8 mouse cellular contexts compared by ENCODE assay signal in genomic region chr12:31896986-31897385, GRCm38 (mm10). TPM values are rescaled to one million over a fixed set of nuclear protein-coding genes. Genes with fewer than 3 reads are reported as not detected.
DNase-seq lines count a peak whose midpoint lies in the region; ATAC-seq and TF ChIP-seq lines count a peak whose summit lies in the region.

No protein-coding gene starts in this region.

- peak; percentile 60 for ATAC-seq in forebrain, postnatal 0 days
- peak; percentile 61 for ATAC-seq in midbrain, postnatal 0 days (ENCODE audit: low FRiP score)

- intact Hi-C loops in gastrocnemius, adult 2 months (cut with DNase I), result no loop called here
- intact Hi-C loops in heart, postnatal 14 days (cut with DNase I), result no loop called here

- H3K9me3 ChIP-seq in forebrain, postnatal 0 days (ENCODE audit: low read length), result no peaks in the 10 kb centered on the region
- H3K9me3 ChIP-seq in midbrain, postnatal 0 days (ENCODE audit: low read length), result no peaks in the 10 kb centered on the region

- no peaks in the 10 kb centered on the region for H3K27me3 ChIP-seq in forebrain, postnatal 0 days (ENCODE audit: insufficient read depth, low read length)
- no peaks in the 10 kb centered on the region for H3K27me3 ChIP-seq in midbrain, postnatal 0 days (ENCODE audit: insufficient read depth, low read length)

- peak overlapping the region; percentile 71 for H3K27ac ChIP-seq in gastrocnemius, adult 2 months
- no peak overlapping the region for H3K27ac ChIP-seq in forebrain, postnatal 0 days (ENCODE audit: low read depth, low read length)
- no peak overlapping the region for H3K27ac ChIP-seq in midbrain, postnatal 0 days (ENCODE audit: low read depth, low read length)

- no peaks in the 10 kb centered on the region for H3K36me3 ChIP-seq in forebrain, postnatal 0 days (ENCODE audit: insufficient read depth)
- no peaks in the 10 kb centered on the region for H3K36me3 ChIP-seq in midbrain, postnatal 0 days (ENCODE audit: insufficient read depth, low read length)

- no peak overlapping the region for H3K9ac ChIP-seq in forebrain, postnatal 0 days
- H3K9ac ChIP-seq in midbrain, postnatal 0 days (replicated peaks; ENCODE audit: low read length, poor library complexity, severe bottlenecking), result no peak overlapping the region

- peak; percentile 43 for TF ChIP-seq CTCF in gastrocnemius, adult 2 months (IDR thresholded peaks at IDR 0.05)
- TF ChIP-seq CTCF in forebrain, postnatal 0 days (IDR thresholded peaks at IDR 0.05; ENCODE audit: low read depth), result peak; percentile 47
- TF ChIP-seq CTCF in midbrain, postnatal 0 days (IDR thresholded peaks at IDR 0.05), result peak; percentile 58

- WGBS in forebrain, postnatal 0 days, result 25% methylated on average over 8 of the region's 8 CpGs
- 30% methylated on average over 8 of the region's 8 CpGs for WGBS in midbrain, postnatal 0 days

- H3K4me3 ChIP-seq in gastrocnemius, adult 2 months, result no peak overlapping the region; the same call in 1 of the 2 replicates
- no peak overlapping the region for H3K4me3 ChIP-seq in forebrain, postnatal 0 days (ENCODE audit: low read depth, low read length)
- no peak overlapping the region for H3K4me3 ChIP-seq in midbrain, postnatal 0 days (ENCODE audit: low read depth, low read length)

- H3K4me2 ChIP-seq in forebrain, postnatal 0 days (ENCODE audit: low read depth), result no peak overlapping the region
- H3K4me2 ChIP-seq in midbrain, postnatal 0 days (ENCODE audit: low read depth, low read length, poor library complexity, severe bottlenecking), result no peak overlapping the region

- H3K4me1 ChIP-seq in forebrain, postnatal 0 days (ENCODE audit: insufficient read depth), result peaks cover 10% of the 10 kb centered on the region
- H3K4me1 ChIP-seq in midbrain, postnatal 0 days (ENCODE audit: insufficient read depth, low read length), result 0 out of 2 replicates have a peak, but pooled peaks cover 7% of the 10 kb centered on the region

- DNase-seq in gastrocnemius, adult 2 months, result peak; percentile 31
- no peak for DNase-seq in gastrocnemius, postnatal 4 days (ENCODE audit: low spot score in 2 of 2)
- peak; percentile 83 to 91 for DNase-seq in cerebellum, adult 18-20 months
- DNase-seq in forebrain, postnatal 0 days, result peak; percentile 48
- DNase-seq in midbrain, postnatal 0 days (ENCODE audit: low spot score), result peak; percentile 71
- no peak for DNase-seq in heart, postnatal 14 days
- no peak for DNase-seq in heart, adult 8-10 months (ENCODE audit: low spot score)
- no peak for DNase-seq in right cerebral cortex, postnatal 4 days

RNA-seq across cellular contexts. Expression of gene Hbp1, which starts 53.3 kb away (rescaled TPM):
- total RNA-seq in gastrocnemius, adult 2 months (2021), result 10 to 100 TPM; 60.3 to 74.6 TPM
- 10 to 100 TPM; 69.3 to 72.5 TPM for total RNA-seq in gastrocnemius, postnatal 4 days (2021)
- total RNA-seq in forebrain, postnatal 0 days (2014; rRNA removed), result 46.5 and 48.4 TPM in 2 replicates
- 33.0 and 38.5 TPM in 2 replicates for polyA plus RNA-seq in forebrain, postnatal 0 days (2015; fragmentation: Nextera tagmentation; extraction: Ambion mirVana)
- total RNA-seq in midbrain, postnatal 0 days (2014; rRNA removed), result 34.4 and 39.8 TPM in 2 replicates
- polyA plus RNA-seq in midbrain, postnatal 0 days (2015; fragmentation: Nextera tagmentation; extraction: Ambion mirVana), result 25.4 and 25.6 TPM in 2 replicates
- total RNA-seq in heart, postnatal 14 days (2021), result 10 to 100 TPM; 83.7 to 87.2 TPM
- total RNA-seq in heart, adult 8-10 months (2022), result 10 to 100 TPM; 59.5 to 74.2 (median 70.5) TPM

Comparison
In these comparisons a context has a peak if more than half of its experiments do, and no peak if none do; other contexts are left out.
1. DNase-seq: peak in gastrocnemius, adult 2 months (single experiment), cerebellum, adult 18-20 months (2 of 2), forebrain, postnatal 0 days (single experiment) and midbrain, postnatal 0 days (single experiment); none in gastrocnemius, postnatal 4 days (0 of 2), heart, postnatal 14 days (0 of 2), heart, adult 8-10 months (single experiment) and right cerebral cortex, postnatal 4 days (single experiment).
2. Peak in every context shown above with its lines, with median percentiles within 50 percentile points of each other: CTCF ChIP-seq.